Mouse (Mus musculus) cerebral cortex, adult 2 months (tissue): Measurements from ENCODE around the gene Zc3h12c.

Source experiments
- WGBS: fragments of 180-500 bp; shearing (Covaris S2); methylation state at CpG from one replicate; pipeline ENCODE4 v1.1.7; 2018; 5-methylcytosine and 5-hydroxymethylcytosine counted together

Zc3h12c gene

GRCm38 (mm10) chr9:52167863-52168685 is at the start of gene Zc3h12c:
Gene Zc3h12c (minus strand): TSS chr9:52168572.
- under 1% methylated on average over 94 of the region's 100 CpGs for WGBS

- 32% methylated on average over 4 of the region's 4 CpGs for WGBS
These were observed 49.3 kb upstream of the Zc3h12c start for GRCm38 (mm10) chr9:52217636-52218035.

GRCm38 (mm10) chr9:52215291-52215690 is 46.9 kb upstream of the Zc3h12c start:
- 66% methylated on average over 3 of the region's 3 CpGs for WGBS

- WGBS = 91% methylated on average over 6 of the region's 6 CpGs
These were observed 44.0 kb upstream of the Zc3h12c start for GRCm38 (mm10) chr9:52212416-52212815.

- WGBS = 75% methylated on average over 3 of the region's 3 CpGs
These were observed 40.2 kb upstream of the Zc3h12c start for GRCm38 (mm10) chr9:52208510-52209030.

GRCm38 (mm10) chr9:52203189-52203588 is 34.8 kb upstream of the Zc3h12c start:
- 32% methylated on average over 4 of the region's 4 CpGs for WGBS

- 60% methylated on average over 4 of the region's 4 CpGs for WGBS
These were observed 31.9 kb upstream of the Zc3h12c start for GRCm38 (mm10) chr9:52200271-52200670.

- 79% methylated on average over 3 of the region's 3 CpGs for WGBS
These were observed 27.5 kb upstream of the Zc3h12c start for GRCm38 (mm10) chr9:52195853-52196252.

GRCm38 (mm10) chr9:52193851-52194250 is 25.5 kb upstream of the Zc3h12c start:
- WGBS = 86% methylated on average over 5 of the region's 5 CpGs

- 82% methylated on average over 4 of the region's 4 CpGs for WGBS
These were observed 22.5 kb upstream of the Zc3h12c start for GRCm38 (mm10) chr9:52190907-52191306.

GRCm38 (mm10) chr9:52188106-52188505 is 19.7 kb upstream of the Zc3h12c start:
- WGBS = 49% methylated on average over 8 of the region's 8 CpGs

GRCm38 (mm10) chr9:52186296-52186941 is 18.0 kb upstream of the Zc3h12c start:
- 88% methylated on average over 3 of the region's 3 CpGs for WGBS

- WGBS = 92% methylated on average over 2 of the region's 2 CpGs
These were observed 13.0 kb upstream of the Zc3h12c start for GRCm38 (mm10) chr9:52181419-52181818.

- 90% methylated on average over 6 of the region's 6 CpGs for WGBS
These were observed 12.5 kb upstream of the Zc3h12c start for GRCm38 (mm10) chr9:52180851-52181250.

GRCm38 (mm10) chr9:52175257-52175859 is 7.0 kb upstream of the Zc3h12c start:
- WGBS = 68% methylated on average over 4 of the region's 4 CpGs

GRCm38 (mm10) chr9:52174671-52175111 is 6.3 kb upstream of the Zc3h12c start:
- 87% methylated on average over 4 of the region's 4 CpGs for WGBS

- 93% methylated on average over 2 of the region's 2 CpGs for WGBS
These were observed 5.6 kb upstream of the Zc3h12c start for GRCm38 (mm10) chr9:52173937-52174336.

- WGBS = 67% methylated on average over 7 of the region's 7 CpGs
These were observed 4.2 kb upstream of the Zc3h12c start for GRCm38 (mm10) chr9:52172550-52172949.

GRCm38 (mm10) chr9:52170671-52171070 is 2.3 kb upstream of the Zc3h12c start:
- WGBS = 91% methylated on average over 6 of the region's 6 CpGs

GRCm38 (mm10) chr9:52170131-52170530 is 1.8 kb upstream of the Zc3h12c start:
- WGBS = 80% methylated on average over 3 of the region's 3 CpGs

- 2% methylated on average over 30 of the region's 34 CpGs for WGBS
These were observed 406 bp upstream of the Zc3h12c start for GRCm38 (mm10) chr9:52168686-52169270.

GRCm38 (mm10) chr9:52167506-52167862 is 888 bp downstream of the Zc3h12c start:
- 2% methylated on average over 8 of the region's 8 CpGs for WGBS
